Mouse (Mus musculus) neural tube, embryonic 15.5 days (tissue): ENCODE results near the gene Gm3002. TPM values are rescaled to one million over a fixed set of nuclear protein-coding genes. Genes with fewer than 3 reads are reported as not detected.
"Not testable (repeated sequence)": the region's sequence is repeated elsewhere in the genome, so short reads cannot be mapped to it uniquely, and the experiment has no call there.

Experiments
- ATAC-seq: fragments of 200-750 bp; cut with Nextera tagmentation; 2 replicates; pipeline ENCODE4 v1.8.0; 2017; ENCODE audit warnings: mild to moderate bottlenecking, moderate TSS enrichment, moderate library complexity; ENCODE audit not compliant: low FRiP score
- H3K27ac ChIP-seq: fragments of 300-500 bp; sonication (generic); replicated peaks from 2 replicates; pipeline ENCODE4 v1.5.1; 2015; ENCODE audit warnings: mild to moderate bottlenecking, inconsistent platforms
- H3K27me3 ChIP-seq: fragments of 300-500 bp; sonication (generic); replicated peaks from 2 replicates; pipeline ENCODE4 v1.6.1; 2015; ENCODE audit warnings: inconsistent platforms
- H3K36me3 ChIP-seq: fragments of 300-500 bp; sonication (generic); 2 replicates; pipeline ENCODE4 v1.6.1; 2015; ENCODE audit warnings: inconsistent platforms
- H3K4me1 ChIP-seq: fragments of 300-500 bp; sonication (generic); 2 replicates; pipeline ENCODE4 v1.6.1; 2015; ENCODE audit warnings: inconsistent platforms
- H3K4me2 ChIP-seq: fragments of 300-500 bp; sonication (generic); 2 replicates; pipeline ENCODE4 v1.6.1; 2015; ENCODE audit warnings: inconsistent platforms, mild to moderate bottlenecking, moderate library complexity
- H3K4me3 ChIP-seq: fragments of 300-500 bp; sonication (generic); replicated peaks from 2 replicates; pipeline ENCODE4 v1.5.1; 2015; ENCODE audit warnings: mild to moderate bottlenecking, inconsistent platforms
- H3K9ac ChIP-seq: fragments of 300-500 bp; sonication (generic); replicated peaks from 2 replicates; pipeline ENCODE4 v1.6.1; 2015; ENCODE audit warnings: mild to moderate bottlenecking, inconsistent platforms
- H3K9me3 ChIP-seq: fragments of 300-500 bp; sonication (generic); replicated peaks from 2 replicates; pipeline ENCODE4 v1.6.1; 2016; ENCODE audit warnings: inconsistent platforms
- WGBS: fragments of 180-500 bp; shearing (Covaris S2); methylation state at CpG from one replicate; pipeline ENCODE4 v1.1.7; 2015; ENCODE audit warnings: mixed read lengths; 5-methylcytosine and 5-hydroxymethylcytosine counted together
- polyA plus RNA-seq: library from polyadenylated mRNA; unstranded; fragments of >200 nt; fragmentation: Nextera tagmentation; extraction: Ambion mirVana; gene quantifications from 2 replicates; pipeline ENCODE4 v1.2.1, GENCODE M21; 2015

The Gm3002 gene
- polyA plus RNA-seq: 4.2 and 4.9 TPM in 2 replicates

- not testable (repeated sequence) for ATAC-seq, H3K27me3 ChIP-seq, H3K4me1 ChIP-seq, H3K4me3 ChIP-seq, H3K36me3 ChIP-seq, H3K27ac ChIP-seq, H3K9ac ChIP-seq, H3K4me2 ChIP-seq, H3K9me3 ChIP-seq
- WGBS: no CpG with 5 or more reads among the region's 31 CpGs
Measured at GRCm38 (mm10) chr14:3809774-3810173, at the start of gene Gm3002. Gm3002 (plus strand) TSS chr14:3810074.

DNA sequence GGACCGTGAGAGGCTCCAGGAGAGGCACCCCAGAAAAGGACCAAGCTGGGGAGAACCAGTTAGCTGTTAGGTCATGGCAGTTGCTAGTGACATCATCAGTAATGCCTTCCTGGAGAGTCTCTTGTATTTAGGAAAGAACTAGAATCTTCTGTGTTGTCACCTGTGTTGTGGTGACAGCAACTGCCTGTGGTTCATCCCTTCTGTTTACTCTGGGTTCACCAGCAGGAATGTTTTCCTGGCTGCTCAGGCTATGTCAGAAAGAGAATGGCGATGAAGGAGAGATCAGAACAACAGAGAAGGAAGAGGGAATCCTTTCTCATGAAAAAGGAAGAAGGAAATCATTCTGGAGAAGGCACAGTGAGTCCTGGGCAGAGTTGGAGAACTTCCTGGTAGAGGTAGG, 36.1 kb downstream of the Gm3002 start, which contains the start of gene Gm3033:
TSS of gene Gm3033 (plus strand) at position 301 of the 400 bp plus-strand sequence.
- H3K27ac ChIP-seq, H3K4me3 ChIP-seq, H3K4me1 ChIP-seq, H3K4me2 ChIP-seq, H3K9me3 ChIP-seq, H3K9ac ChIP-seq, ATAC-seq, H3K36me3 ChIP-seq, H3K27me3 ChIP-seq: not testable (repeated sequence)
- no CpG with 5 or more reads among the region's 2 CpGs for WGBS

DNA sequence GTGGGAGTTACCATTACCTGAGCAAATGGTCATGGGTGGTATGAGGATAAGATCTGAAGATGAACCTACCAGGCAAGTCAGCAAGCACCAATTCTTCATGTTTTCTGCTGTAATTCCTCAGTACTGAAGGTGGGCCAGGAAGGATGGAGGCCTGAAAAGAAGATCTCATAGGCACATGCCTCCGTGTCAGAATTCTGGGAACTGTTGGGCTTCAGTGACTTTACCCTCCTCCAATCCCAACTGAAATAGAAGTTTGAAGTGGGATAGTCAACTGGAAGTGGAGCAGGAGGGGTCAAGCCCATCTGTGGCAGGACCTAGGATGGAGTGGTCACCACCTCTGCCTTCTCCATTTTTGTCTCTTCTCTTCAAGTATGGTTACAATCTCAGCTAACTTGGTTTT, 74.0 kb downstream of the Gm3002 start, which contains the start of gene Gm2916:
TSS of gene Gm2916 (plus strand) at position 301 of the 400 bp plus-strand sequence.
- not testable (repeated sequence) for H3K4me2 ChIP-seq, H3K9ac ChIP-seq, H3K4me1 ChIP-seq, H3K27me3 ChIP-seq, H3K36me3 ChIP-seq, H3K4me3 ChIP-seq, H3K9me3 ChIP-seq, H3K27ac ChIP-seq, ATAC-seq
- no CpG with 5 or more reads among the region's 1 CpGs for WGBS

GRCm38 (mm10) chr14:3931456-3931855, 121.6 kb downstream of the Gm3002 start, which contains the start of gene Gm3029:
Gm3029 (plus strand) TSS chr14:3931756.
- H3K9me3 ChIP-seq, H3K9ac ChIP-seq, H3K4me1 ChIP-seq, H3K27me3 ChIP-seq, H3K36me3 ChIP-seq, ATAC-seq, H3K27ac ChIP-seq, H3K4me3 ChIP-seq, H3K4me2 ChIP-seq: not testable (repeated sequence)
- WGBS: no CpG with 5 or more reads among the region's 2 CpGs

DNA sequence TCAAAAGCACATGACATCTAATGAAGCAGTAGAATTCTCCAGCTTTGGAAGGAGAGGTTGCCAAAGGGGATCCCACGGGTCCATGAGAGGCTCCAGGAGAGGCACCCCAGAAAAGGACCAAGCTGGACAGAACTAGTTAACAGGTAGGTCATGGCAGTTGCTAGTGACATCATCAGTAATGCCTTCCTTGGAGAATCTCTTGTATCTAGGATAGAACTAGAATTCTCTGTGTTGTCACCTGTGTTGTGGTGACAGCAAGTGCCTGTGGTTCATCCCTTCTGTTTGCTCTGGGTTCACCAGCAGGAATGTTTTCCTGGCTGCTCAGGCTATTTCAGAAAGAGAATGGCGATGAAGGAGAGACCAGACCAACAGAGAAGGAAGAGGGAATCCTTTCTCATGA, 153.4 kb downstream of the Gm3002 start, which contains the start of gene Gm3095:
TSS of gene Gm3095 (plus strand) at position 301 of the 400 bp plus-strand sequence.
- H3K9ac ChIP-seq, ATAC-seq, H3K4me1 ChIP-seq, H3K4me3 ChIP-seq, H3K27ac ChIP-seq, H3K27me3 ChIP-seq, H3K9me3 ChIP-seq, H3K36me3 ChIP-seq, H3K4me2 ChIP-seq: not testable (repeated sequence)
- no CpG with 5 or more reads among the region's 2 CpGs for WGBS

GRCm38 (mm10) chr14:3998094-3998493, 188.2 kb downstream of the Gm3002 start, which contains the start of gene Gm3099:
Gm3099 (plus strand) TSS chr14:3998394.
- not testable (repeated sequence) for ATAC-seq, H3K27ac ChIP-seq, H3K36me3 ChIP-seq, H3K27me3 ChIP-seq, H3K4me3 ChIP-seq, H3K9ac ChIP-seq, H3K4me1 ChIP-seq, H3K9me3 ChIP-seq, H3K4me2 ChIP-seq
- 67% methylated on average over 1 of the region's 3 CpGs for WGBS

Other genes starting within 250 kb of the Gm3002 start
- gene Gm3012, start 175.6 kb upstream of the Gm3002 start, polyA plus RNA-seq: not detected in 2 replicates
- gene Gm3020, start 158.0 kb upstream of the Gm3002 start, polyA plus RNA-seq: 17.7 and 23.2 TPM in 2 replicates
- not detected in 2 replicates for gene Gm3043, start 121.3 kb upstream of the Gm3002 start, polyA plus RNA-seq
- not detected in 2 replicates for gene Gm3033, start 36.2 kb downstream of the Gm3002 start, polyA plus RNA-seq
- gene Gm2916, start 74.1 kb downstream of the Gm3002 start, polyA plus RNA-seq: not detected in 2 replicates
- gene Gm3029, start 121.7 kb downstream of the Gm3002 start, polyA plus RNA-seq: not detected in 2 replicates
- gene Gm3095, start 153.5 kb downstream of the Gm3002 start, polyA plus RNA-seq: 1.8 and 2.0 TPM in 2 replicates
- gene Gm3099, start 188.3 kb downstream of the Gm3002 start, polyA plus RNA-seq: not detected in 2 replicates
- gene Gm5796, start 213.9 kb downstream of the Gm3002 start, polyA plus RNA-seq: 3.2 and 3.6 TPM in 2 replicates